Mouse (Mus musculus): ENCODE measurements at regions not wholly inside any gene's neighbourhood (a gene's known extent, or its start where the extent isn't known, plus 50 kb on each side); places are given as distances from the start of the nearest gene placed in this dataset.

- TF ChIP-seq POLR2A (IDR thresholded peaks at IDR 0.05; ENCODE audit: control insufficient read depth, low read depth, low read length), result no peak
- TF ChIP-seq CTCF (IDR thresholded peaks at IDR 0.05; ENCODE audit: control insufficient read depth, insufficient read depth, insufficient replicate concordance, low read depth, low read length), result no peak
These were observed 129.5 kb upstream of the Peli1 start for GRCm38 (mm10) chr11:20961626-20962025.

All from testis, adult 2 months (tissue).